Comparison of ENCODE assay signal across 16 mouse cellular contexts in the genomic region with DNA sequence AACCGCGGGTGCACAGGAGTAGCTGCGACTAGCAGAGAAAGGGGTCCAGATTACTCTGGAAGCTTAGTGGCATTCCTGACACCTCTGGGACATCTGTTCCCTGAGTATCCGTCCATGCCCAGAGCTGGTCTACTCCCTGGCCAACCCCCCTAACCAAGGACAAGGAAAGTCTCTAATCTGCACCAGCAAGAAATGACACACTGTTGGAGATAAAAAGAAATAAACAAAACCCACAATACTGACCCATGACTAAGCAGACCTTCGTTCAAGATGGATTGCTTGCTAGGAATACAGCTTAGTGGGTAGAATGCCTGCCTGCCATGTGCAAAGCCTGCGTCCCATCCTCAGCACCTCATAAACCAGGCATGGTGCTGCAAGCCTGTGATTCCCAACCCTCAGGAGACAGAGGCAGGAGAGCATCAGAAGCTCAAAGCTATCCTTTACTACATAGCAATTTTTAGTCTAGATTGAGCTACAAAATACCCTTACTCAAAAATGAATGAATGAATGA. TPM values are rescaled to one million over a fixed set of nuclear protein-coding genes. Genes with fewer than 3 reads are reported as not detected.
"Had no signal": no experiment of that assay in that cellular context is flagged by ENCODE, and none has a peak within 500 bp of the region (broad histone marks: within the 10 kb centered on the region; RNA-seq: fewer than 3 reads in every experiment).

No protein-coding gene starts in this region.

- H3K9ac ChIP-seq: limb, embryonic 15.5 days; liver, embryonic 12.5 days; liver, embryonic 14.5 days; midbrain, embryonic 13.5 days; midbrain, embryonic 15.5 days; neural tube, embryonic 12.5 days; stomach, embryonic 15.5 days had no signal

- H3K27ac ChIP-seq: limb, embryonic 15.5 days; liver, embryonic 12.5 days; liver, embryonic 14.5 days; midbrain, embryonic 13.5 days; midbrain, embryonic 15.5 days; neural tube, embryonic 12.5 days; stomach, embryonic 15.5 days; stomach, postnatal 0 days had no signal

- H3K27me3 ChIP-seq: limb, embryonic 15.5 days; midbrain, embryonic 15.5 days; neural tube, embryonic 12.5 days; stomach, embryonic 15.5 days had no signal

- H3K4me3 ChIP-seq: limb, embryonic 15.5 days; liver, embryonic 12.5 days; midbrain, embryonic 13.5 days; midbrain, embryonic 15.5 days; neural tube, embryonic 12.5 days; stomach, embryonic 15.5 days had no signal

- H3K9me3 ChIP-seq: limb, embryonic 15.5 days; liver, embryonic 12.5 days; midbrain, embryonic 13.5 days; midbrain, embryonic 15.5 days; neural tube, embryonic 12.5 days; stomach, embryonic 15.5 days had no signal

- H3K4me1 ChIP-seq: limb, embryonic 15.5 days; midbrain, embryonic 13.5 days; midbrain, embryonic 15.5 days; neural tube, embryonic 12.5 days; stomach, embryonic 15.5 days had no signal

- H3K36me3 ChIP-seq: limb, embryonic 15.5 days; liver, embryonic 12.5 days; midbrain, embryonic 13.5 days; midbrain, embryonic 15.5 days; neural tube, embryonic 12.5 days; stomach, embryonic 15.5 days had no signal

- H3K4me2 ChIP-seq: limb, embryonic 15.5 days; liver, embryonic 12.5 days; midbrain, embryonic 11.5 days; midbrain, embryonic 13.5 days; midbrain, embryonic 15.5 days; neural tube, embryonic 12.5 days; stomach, embryonic 15.5 days had no signal

- ATAC-seq: liver, embryonic 12.5 days; midbrain, embryonic 13.5 days; midbrain, embryonic 15.5 days had no signal

- DNase-seq: right cerebral cortex, postnatal 14 days; thymus, postnatal 14 days; thymus, postnatal 36 days had no signal

RNA-seq across cellular contexts. Expression of gene Phlda2, which starts 9.3 kb away (rescaled TPM):
- total RNA-seq: megakaryocyte, adult 5-6 weeks; monocyte, adult 5-6 weeks; neutrophil, adult 5-6 weeks had no signal
- polyA plus RNA-seq: neural tube, embryonic 14.5 days had no signal

RNA-seq across cellular contexts. Expression of gene Slc22a18, which starts 20.1 kb away (rescaled TPM):
- total RNA-seq: monocyte, adult 5-6 weeks; neutrophil, adult 5-6 weeks had no signal
